Comparison of ENCODE assay signal across 8 mouse cellular contexts in the genomic region with DNA sequence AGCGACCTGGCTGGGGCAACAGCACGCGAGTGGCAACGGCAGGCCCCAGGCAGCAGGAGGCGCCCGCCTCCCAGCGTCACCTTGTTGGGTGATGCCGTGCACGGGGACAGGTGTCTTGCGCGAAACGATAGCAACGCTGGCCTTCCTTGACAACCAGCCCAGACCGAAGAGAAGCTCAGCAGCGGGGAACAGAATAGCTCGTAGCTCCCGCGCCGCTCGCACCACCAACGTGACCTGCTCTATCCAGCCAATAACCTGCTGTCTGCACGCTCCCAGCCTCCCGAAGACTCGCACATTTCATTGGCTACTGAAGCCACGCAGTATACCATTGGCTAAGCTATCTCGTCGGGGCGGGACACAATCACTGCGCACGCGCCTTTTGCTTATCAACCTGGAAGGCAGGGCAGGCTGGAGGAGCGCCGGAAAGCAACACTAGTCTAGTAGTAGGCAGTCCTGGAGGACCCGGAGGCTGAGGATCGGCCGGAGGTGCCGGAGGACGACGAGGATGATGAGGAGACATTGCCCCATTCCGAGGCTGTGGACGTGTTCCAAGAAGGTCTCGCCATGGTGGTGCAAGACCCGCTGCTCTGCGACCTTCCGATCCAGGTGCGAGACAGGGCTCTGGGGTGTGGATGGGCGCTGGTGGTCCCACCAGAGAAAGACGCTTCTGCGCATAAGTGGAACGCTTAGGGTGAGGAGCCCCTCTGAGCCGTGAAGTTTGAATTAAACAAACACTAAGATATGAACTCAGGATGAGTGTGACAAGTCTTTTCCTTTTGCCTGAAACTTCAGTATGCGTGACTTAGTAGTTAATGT. TPM values are rescaled to one million over a fixed set of nuclear protein-coding genes. Genes with fewer than 3 reads are reported as not detected.
DNase-seq lines count a peak whose midpoint lies in the region; ATAC-seq lines count a peak whose summit lies in the region.

A gene (plus strand): TSS at position 358 of the 816 bp plus-strand sequence.

- H3K4me3 ChIP-seq in megakaryocyte, embryonic 14.5 days (replicated peaks), result peak within 1 kb of the TSS; percentile 98

- DNase-seq in ZHBTc4 (ENCODE audit: low read depth, low spot score), result peak; percentile 99
- DNase-seq in gastrocnemius, adult 8-10 months (ENCODE audit: low spot score in 2 of 2), result peak; percentile 92 to 96
- peak; percentile 92 for DNase-seq in hindlimb bud, embryonic 11.5 days (ENCODE audit: extremely low spot score, low read depth, low spot score)
- DNase-seq in left cerebral cortex, adult 8-10 months (ENCODE audit: low spot score in 2 of 2), result peak; percentile 91 to 96
- peak; percentile 98 for DNase-seq in right cerebral cortex, postnatal 10 days (ENCODE audit: low spot score in 2 of 2)
- peak; percentile 92 for DNase-seq in urinary bladder, postnatal 25 days (ENCODE audit: low spot score)

- H3K4me1 ChIP-seq in megakaryocyte, embryonic 14.5 days, result peaks cover 37% of the 10 kb centered on the region

- H3K9me3 ChIP-seq in megakaryocyte, embryonic 14.5 days, result no peaks in the 10 kb centered on the region

- H3K36me3 ChIP-seq in megakaryocyte, embryonic 14.5 days (replicated peaks; ENCODE audit: low read length), result peaks cover 38% of the 10 kb centered on the region

- ATAC-seq in common myeloid progenitor, adult 5-6 weeks (replicated peaks; ENCODE audit: low read depth, poor library complexity, severe bottlenecking), result peak; percentile 98

- H3K27me3 ChIP-seq in megakaryocyte, embryonic 14.5 days (replicated peaks), result peaks cover under 1% of the 10 kb centered on the region

RNA-seq across cellular contexts. Expression of the gene that starts here (rescaled TPM):
- total RNA-seq in common myeloid progenitor, adult 5-6 weeks (2017), result 33.8 and 59.5 TPM in 2 replicates
- total RNA-seq in gastrocnemius, adult 8-10 months (2022), result 10 to 100 TPM in 2 of 4 experiments, 1 to 10 TPM in 2; 9.4 to 12.5 (median 10.0) TPM
- total RNA-seq in left cerebral cortex, adult 8-10 months (2022), result 10 to 100 TPM; 20.8 to 22.5 (median 22.0) TPM
- 15.1 and 78.7 TPM in 2 replicates for polyA plus RNA-seq in megakaryocyte, embryonic 14.5 days (2012; ENCODE audit: insufficient read depth, low replicate concordance)

Comparison
In these comparisons a context has a peak if more than half of its experiments do, and no peak if none do; other contexts are left out.
1. Peak in every context shown above with its lines: DNase-seq, ATAC-seq and H3K4me3 ChIP-seq.